Mouse (Mus musculus) frontal cortex, postnatal 25 days (tissue): ENCODE results near the gene BC035947.
"Not testable (repeated sequence)": the region's sequence is repeated elsewhere in the genome, so short reads cannot be mapped to it uniquely, and the experiment has no call there.

Experiments used
- DNase-seq, 2 experiments: peaks; one replicate each; pipeline ENCODE4 v3.0.0; 2022; ENCODE audit warnings: low spot score in 2 of 2

The BC035947 gene

DNA sequence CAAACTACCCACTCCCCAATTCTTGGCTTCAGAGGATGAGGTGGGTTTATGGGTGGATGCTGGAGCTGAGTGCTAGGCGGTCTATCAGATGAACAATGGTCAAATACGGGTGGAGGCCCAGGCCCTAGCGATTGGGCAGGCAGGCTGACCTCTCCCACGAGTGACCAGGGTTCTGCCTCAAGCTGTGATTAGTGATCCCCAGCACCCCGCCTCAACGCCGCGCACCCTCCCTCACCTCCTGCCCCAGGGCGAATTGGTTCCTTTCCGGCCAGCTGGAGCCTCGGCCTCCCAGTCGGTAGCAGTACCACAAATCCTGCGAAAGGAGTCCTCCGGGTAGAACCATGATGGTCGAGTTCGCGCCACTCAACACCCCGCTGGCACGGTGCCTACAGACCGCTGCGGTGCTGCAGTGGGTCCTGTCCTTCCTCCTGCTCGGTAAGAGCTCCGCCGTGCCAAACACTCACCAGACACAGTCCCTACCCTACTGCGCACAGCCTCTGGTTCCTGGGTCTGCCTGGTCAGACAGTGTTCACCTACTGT lies at the start of gene BC035947:
TSS of gene BC035947 (minus strand) at position 538 of the 540 bp plus-strand sequence.
- no peak for DNase-seq

DNA sequence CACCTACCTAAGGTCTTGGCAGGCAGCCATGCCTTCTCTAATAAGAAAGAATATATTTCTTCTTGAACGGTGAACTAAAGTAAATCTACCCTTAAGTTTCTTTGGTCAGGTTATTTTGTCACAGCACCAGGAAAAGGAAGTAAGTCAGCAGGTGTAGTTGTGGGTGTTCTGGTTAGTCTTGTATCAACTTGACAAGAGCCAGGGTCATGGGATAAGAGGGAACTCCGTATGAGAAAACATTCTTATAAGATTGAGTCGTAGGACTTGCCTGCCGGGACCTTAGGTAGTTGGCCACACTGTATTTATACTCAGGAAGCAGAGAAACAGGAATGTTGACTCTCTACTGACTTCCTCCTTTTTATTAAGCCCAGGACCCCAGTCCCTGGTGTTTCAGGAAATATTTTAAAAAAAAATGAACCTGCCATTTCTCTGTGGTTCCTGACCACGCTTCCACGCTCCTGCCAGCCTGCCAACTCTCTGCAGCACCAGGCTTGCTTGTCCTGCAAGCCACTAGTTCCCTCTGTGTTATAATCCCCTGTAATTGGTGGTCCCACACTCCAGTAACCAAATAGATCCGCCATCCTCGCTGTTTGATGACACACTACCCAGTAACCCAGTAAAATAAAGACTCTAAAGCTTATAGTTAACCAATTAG lies 42.2 kb upstream of the BC035947 start:
- no peak for DNase-seq

DNA sequence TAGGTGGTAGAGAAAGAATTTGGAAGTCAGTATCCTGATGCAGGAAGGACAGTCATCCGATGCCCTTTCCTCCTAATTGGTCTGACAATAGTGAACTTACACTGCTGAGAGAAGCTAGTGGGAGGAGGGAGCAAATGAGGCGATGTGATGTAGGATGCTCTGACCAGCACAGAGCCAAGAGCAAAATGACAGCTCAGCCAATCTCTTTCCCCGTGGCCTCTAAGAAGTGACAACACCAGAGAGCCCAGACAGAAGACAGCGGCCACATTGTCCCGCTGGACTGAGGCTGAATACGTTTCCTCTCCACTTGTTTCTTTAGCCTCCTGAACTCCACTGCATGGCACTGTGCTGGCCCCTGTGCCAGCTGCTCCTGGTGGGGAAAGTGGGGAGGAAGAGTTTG lies 37.0 kb upstream of the BC035947 start:
- DNase-seq: no peak

DNA sequence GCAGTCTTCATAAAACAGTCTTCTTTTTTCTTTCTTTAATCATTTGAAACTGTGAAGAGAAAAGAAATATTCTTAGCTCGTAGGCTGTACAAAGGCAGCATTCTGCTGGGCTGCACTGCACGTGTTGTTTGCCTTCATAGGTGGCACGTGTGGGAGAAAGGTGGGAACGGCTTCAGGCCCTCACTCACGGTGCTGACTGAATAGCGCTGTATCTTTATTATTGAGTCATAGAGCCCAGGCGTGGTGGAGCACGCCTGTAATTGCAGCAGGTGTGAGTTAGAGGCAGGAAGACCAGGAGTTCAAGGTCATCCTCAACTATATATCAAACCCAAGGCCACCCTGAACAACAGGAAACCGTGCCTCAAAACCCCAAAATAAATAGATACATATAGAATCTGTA lies 34.3 kb upstream of the BC035947 start:
- DNase-seq: no peak

DNA sequence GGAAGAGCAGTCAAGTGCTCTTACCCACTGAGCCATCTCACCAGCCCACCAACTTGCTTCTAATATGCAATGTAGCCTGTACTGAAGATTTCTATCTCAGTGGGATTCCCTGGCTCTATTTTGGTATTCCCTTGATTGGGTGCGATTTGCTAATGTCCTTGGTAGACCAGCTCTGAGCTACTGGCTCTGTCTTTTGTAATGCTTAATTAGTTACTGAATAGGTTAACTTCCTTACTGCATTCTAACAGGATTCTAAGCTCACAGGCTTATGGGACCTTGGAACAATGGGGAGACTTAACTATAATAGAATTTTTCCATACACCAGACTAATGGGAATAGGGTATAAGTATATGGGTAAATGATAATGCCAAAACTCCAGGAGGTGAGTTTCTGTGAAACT lies 31.7 kb upstream of the BC035947 start:
- DNase-seq: not testable (repeated sequence)

DNA sequence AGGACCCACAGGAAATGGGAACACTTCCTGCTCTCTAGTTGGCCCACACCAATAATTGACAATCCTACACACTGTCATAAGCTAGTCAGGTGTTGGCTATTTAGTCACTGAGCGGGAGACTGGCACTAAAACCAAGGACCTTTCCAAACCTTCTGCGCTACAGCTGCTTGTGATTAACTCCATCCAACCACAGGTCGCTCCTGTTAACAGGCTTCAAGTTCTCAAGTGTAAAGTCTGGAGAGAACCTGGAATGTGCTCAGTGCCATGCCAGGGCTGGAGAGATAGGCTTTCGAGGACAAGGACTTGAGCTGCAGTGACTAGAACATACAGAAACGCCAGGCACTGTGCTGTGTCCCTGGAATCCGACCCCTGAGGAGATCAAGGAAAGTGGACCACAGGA lies 27.2 kb upstream of the BC035947 start:
- DNase-seq: no peak

DNA sequence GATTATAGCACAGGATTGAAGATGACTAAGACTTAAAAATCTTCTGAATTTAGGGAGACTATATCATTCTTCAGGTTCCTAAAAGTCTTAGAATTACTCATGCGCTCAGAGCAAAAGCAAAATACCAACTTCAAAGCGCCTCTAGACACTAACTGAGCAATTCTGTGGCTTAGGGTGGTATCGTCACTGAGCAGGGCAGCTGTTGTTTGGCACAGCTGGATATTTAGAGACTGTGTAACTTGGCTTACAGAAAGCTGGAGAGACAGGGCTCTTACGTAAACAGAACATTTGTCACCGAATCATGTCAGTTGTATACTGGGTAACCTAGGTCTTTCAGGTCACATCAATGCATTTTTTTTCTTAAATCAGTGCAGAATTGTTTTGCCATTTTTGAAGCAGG lies 26.4 kb upstream of the BC035947 start:
- no peak for DNase-seq

DNA sequence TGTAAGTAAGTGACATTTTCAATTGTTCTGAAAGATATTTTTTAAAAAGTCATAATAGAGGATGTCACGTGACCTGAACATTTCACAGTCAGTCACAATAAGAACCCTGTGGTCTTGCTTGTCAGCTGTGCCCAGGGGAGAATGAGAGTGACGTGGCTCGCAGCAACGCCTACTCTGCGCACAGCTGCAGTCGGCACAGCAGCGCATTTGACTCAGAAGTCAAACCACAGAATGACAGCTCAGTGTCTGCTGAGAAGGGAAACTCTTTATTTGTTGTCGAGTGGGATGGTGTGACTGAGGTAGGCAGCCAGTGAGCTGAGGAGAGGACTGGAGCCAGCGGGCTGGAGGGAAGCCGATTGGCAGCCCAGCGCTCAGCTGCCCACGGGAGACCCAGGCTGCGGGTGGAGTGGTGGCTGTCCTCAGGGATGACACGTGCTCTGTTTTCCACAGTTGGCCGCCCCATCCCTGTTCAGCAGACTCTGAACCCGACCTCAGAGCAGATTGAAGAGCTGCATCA lies 25.6 kb upstream of the BC035947 start:
- peak; percentile 54 to 73 for DNase-seq

DNA sequence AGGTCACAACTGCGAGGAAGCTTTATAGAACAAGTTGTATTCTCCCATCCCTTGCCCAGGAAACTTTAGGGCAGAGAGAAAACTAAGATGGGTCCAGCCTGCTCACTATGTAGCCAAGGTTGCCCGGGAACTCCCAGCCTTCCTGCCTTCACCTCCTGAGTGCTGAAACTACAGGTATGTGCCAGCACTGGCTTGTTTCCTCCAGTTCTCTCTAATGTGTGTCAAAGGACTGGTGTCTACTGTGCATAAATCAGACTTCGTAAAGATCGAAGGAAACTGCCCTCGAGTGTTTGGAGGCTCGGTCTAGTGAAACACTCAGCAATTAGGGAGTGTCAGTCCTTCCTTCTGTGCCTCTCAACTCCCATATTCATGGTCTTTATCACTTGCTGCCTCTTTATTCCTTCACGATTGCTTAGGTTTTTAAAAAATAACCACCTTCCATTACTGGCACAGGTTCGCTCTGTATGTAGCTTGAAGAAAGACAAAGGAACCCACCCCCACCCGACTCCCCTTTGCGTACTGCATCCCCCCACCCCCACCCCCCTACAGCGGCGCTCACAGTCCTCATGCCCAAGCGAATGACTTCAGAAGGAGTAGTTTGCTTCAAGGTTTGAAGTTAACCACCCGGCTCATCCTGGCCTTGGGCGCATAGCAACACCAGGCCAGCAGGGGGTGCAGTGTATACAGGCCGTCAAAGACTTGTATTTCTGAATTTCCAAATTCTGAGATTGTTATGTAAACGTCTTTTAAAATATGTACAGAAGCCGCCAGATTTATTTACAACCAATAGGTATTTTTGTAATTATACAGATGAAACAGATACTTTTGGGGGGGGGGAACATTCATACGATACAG lies 24.6 kb upstream of the BC035947 start:
- peak; percentile 77 to 84 for DNase-seq

DNA sequence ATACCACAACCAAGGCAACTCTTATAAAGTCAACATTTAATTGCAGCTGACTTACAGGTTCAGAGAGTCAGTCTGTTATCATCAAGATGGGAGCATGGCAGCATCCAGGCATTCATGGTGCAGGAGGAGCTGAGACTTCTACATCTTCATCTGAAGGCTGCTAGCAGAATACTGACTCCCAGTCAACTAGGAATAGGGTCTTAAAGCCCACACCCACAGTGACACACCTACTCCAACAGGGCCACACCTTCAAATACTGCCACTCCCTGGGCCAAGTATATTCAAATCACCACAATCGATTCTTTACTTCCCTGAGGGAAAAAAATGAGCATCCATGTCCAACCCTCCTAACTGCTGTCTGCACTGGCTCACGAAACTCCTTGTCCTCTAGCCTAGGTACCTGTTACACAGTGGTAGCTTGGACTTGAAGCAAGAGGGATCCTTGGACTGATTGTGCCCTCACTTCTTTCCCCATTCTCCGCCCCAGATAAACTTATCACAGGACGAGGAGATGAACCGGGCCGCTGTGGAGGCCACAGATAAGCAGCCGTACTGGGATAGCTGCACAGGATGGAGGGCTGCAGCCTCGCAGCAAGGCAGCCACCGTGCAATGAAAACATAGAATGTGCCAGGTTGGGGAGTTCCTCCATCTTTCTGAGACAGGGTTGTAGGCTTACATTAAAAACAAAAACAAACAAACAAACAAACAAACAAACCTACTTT lies 22.6 kb upstream of the BC035947 start:
- no peak for DNase-seq

DNA sequence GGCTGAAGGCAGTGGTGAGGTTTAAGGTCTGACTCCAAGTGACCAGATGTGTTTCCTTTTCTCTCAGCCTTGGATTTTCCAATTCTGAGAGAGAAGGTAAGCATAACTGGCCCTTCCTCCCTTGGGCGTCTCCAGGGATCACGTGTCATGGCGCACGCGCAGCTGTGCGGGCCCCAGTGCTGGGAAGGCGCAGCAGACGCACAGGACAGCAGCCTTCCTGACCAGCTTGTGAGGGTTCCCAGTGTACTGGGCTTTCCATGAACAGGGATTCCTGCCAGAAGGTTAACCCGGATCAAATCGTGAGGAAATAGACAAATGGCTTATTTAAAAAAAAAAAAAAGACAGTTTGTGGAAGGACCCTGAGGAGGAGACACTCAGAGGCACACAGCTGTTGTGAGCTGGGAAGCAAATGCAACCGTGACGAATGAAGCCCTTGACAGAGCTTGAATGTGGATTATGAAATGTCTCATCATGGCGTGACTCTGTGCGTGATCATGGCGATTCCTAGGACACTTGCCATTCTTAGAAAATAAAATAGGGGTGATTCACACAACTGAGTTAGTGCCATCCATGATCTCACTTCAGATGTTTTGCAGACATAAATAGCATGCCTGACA lies 20.3 kb upstream of the BC035947 start:
- no peak for DNase-seq

DNA sequence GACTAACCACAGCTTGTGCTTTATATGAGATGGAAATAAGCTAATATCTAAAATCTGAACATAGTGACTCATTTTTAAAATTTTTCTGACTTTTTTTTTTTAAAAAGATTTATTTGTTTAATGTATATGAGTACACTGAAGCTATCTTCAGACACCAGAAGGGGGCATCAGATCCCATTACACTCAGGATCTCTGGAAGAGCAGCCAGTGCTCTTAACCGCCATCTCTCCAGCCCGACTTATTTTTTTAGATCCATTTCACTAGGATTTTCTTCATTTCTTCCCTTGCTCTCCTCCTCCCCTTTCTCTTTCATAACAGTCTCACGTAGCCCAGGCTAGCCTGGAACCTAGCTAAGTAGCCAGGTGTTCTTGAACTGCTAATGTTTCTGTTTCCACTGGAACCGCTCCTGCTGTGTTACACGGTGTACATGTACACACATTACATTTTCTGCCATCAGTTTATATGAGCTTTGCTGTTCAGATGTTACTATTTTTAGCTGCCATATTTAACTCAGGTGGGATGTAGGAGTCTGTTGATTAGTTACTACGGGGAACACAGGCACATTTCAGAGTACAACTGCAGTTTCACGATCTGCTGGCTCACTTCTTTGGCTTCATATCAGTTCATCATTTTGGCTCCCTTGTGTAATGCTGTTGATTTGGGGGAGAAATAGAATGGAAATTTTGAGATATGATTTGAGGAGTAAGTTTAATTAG lies 18.7 kb upstream of the BC035947 start:
- no peak for DNase-seq

DNA sequence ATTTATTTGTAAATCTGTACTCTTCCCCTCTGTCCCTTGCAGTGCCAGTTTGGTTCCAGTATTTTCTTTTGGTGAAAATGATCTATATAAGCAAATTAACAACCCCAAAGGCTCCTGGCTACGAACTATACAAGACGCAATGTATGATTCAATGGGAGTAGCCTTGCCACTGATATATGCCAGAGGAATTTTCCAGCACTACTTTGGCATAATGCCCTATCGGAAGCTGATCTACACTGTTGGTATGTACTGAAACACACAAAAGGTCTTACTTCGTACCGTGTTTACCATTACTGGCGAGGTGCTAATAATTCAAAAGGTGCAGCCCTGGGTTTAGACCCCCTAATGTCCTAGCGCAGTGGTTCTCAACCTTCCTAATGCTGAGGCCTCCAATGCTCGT lies 17.1 kb upstream of the BC035947 start:
- DNase-seq: no peak

DNA sequence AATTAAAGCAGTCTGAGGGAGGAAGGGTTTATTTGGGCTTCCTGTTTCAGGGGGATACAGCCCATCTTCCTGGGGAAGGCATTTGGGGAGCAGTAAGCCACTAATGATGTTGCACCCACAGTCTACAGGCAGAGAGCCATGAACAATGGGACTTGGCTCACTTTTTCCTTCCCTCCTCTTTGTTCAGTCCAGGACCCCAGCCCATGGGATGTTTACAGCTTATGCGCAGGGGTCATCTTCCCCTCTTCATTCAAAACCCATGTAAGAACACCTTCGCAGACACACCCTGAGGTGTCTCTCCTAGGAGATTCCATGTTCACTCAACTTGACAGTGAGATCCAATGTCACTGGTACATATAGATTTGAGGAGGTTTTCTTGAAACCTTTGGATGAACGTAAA lies 16.4 kb upstream of the BC035947 start:
- DNase-seq: no peak

DNA sequence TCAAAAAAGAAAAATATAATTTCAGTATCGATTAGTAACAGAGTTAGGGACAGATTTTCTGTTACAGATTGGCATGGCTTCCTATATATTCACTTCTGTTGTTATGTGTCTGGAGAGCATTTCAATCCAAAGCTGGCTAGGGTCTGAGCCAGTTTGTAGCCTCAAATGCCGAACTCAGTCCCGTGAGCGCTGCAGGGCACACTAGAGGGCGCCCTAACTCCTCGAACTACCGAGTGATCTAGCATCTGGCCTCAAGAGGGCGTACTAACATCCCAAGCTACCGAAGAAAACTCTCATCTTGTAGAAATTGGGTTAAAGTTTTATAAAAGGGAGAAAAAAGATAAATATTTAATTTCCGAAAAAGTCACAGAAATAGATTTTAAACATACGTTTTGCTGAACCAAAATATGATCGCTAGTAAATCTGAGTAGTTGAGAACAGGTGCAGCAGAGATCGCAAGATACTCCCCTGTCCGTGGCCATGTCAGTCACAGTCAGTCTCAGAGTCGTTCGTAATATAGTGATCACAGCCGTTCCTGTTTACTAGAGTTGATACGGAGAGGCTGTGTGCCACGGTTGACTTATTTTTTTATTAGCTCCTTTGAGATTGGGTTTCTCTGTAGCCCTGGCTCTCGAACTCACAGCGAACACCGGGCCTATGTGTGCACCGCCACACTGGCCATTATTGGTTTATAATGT lies 13.4 kb upstream of the BC035947 start:
- peak; percentile 61 to 69 for DNase-seq

DNA sequence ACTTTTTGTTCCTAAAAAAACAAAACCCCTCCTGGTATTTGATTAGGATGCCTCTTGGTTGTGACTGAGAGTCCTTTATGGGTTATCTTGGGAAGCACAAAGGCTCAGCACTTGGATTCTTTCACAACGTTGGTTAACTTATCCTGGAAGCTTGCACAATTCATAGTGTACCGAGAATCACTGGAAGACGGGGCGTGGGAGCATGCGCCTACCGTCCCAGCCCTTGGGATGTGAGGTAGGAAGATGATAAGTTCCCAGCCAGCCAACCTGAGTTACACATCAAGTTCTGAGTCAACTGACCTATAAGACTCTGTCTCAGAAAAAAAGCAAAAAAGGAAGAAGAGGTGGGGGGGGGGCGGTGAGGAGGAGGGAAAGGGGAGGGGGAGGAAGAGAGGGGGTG lies 6.9 kb upstream of the BC035947 start:
- no peak for DNase-seq

DNA sequence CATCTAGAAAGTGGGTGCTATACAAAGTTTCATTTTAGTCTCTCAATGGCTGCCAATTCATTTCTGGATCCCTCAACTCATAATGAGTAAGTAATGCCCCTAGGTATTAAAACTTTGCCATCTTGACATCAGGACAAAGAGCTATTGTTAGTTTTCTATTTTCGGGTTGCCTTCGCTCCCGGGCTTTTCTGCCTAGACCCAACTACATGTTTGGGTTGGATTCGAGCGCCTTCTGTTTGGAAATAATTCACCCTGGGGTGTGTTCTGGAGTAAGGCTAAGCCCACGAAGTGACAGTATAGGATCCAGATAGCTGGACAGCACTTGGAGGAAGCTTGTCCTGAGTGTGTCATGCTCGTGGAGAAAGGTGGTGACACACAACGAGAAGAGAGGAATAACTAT lies 798 bp upstream of the BC035947 start:
- DNase-seq: no peak

DNA sequence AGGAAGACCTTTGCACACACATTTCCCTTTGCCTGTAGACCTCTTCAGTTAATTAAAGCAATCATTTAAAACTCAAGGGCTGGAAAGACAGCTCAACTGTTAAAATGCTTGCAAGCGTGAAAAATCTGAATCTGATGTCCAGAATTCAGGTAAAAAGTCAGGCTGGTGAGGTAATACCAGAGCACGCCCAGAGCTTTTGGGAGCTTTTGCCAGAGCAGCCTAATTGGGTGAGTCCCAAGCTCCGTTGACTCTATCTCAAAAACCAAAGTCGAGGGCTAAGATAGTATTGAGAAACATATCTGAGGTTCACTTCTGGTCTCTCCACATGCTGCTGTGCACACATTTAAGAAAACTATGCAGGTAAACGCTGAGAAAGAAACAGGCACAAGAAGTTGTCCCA lies 1.1 kb downstream of the BC035947 start, which contains the start of gene Mogat1:
TSS of gene Mogat1 (plus strand) at position 130 of the 400 bp plus-strand sequence.
- no peak for DNase-seq

DNA sequence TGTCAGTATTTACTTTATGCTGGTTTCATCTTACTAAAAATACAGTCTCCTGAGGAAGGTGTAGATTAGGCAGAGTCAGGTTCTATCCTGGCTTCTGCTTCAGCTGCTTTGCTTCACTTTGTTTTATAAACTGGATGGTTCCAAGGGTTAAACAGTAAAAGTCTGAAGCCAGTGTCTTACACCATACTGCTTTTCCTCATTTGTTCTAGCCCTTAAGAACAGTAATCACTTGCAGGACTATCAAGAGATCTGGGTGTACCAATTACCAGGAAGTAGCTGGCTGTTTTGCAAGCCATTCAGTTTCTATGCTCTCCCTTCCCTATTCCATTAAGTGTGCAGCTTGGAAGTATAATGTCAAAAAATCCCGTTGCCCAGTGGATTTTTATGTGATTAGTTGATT lies 4.8 kb downstream of the BC035947 start:
- no peak for DNase-seq

DNA sequence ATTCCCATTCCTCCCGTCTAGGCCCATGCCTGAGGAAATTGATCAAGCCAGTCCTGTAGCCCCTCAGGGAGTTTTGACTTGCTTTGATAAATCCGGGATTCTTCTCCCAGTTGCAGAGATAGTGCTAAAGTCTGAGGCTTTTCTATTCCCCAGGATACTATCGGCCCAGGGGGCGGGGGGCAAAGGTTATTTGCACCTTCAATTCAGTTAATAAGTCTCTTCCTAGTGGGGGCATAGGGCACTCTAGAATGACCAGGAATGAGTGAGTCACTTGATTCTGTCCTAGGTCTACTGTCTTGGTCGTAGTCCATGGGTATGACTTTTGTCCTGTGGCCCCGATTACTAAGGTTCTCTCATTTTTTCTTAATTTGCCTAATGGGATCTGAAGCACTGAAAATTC lies 9.4 kb downstream of the BC035947 start:
- DNase-seq: no peak
